Mouse (Mus musculus) embryonic fibroblast, embryonic 13.5 days (primary cell): Measurements from ENCODE around the gene Cracr2b.

Experiments
- CTCF ChIP-seq: IDR thresholded peaks from 2 replicates; pipeline ENCODE4 v1.5.1; 2011; ENCODE audit warnings: mild to moderate bottlenecking, control low read depth, low read length, moderate library complexity, borderline replicate concordance; ENCODE audit not compliant: insufficient read depth
- POLR2A ChIP-seq: IDR thresholded peaks from 2 replicates; pipeline ENCODE4 v1.6.1; 2011; ENCODE audit warnings: low read depth, mild to moderate bottlenecking, control low read depth, low read length, moderate library complexity

GRCm38 (mm10) chr7:141441460-141441859 lies 19.4 kb upstream of the Cracr2b start:
- TF ChIP-seq CTCF (no peak), POLR2A (no peak)
